Mouse (Mus musculus): Measurements from ENCODE around the gene Rnf208. TPM values are rescaled to one million over a fixed set of nuclear protein-coding genes. Genes with fewer than 3 reads are reported as not detected.
"Not testable (repeated sequence)": the region's sequence is repeated elsewhere in the genome, so short reads cannot be mapped to it uniquely, and the experiment has no call there.

Rnf208 gene
- polyA plus RNA-seq, 1 experiment from 2014 or later: 11.3 TPM

DNA sequence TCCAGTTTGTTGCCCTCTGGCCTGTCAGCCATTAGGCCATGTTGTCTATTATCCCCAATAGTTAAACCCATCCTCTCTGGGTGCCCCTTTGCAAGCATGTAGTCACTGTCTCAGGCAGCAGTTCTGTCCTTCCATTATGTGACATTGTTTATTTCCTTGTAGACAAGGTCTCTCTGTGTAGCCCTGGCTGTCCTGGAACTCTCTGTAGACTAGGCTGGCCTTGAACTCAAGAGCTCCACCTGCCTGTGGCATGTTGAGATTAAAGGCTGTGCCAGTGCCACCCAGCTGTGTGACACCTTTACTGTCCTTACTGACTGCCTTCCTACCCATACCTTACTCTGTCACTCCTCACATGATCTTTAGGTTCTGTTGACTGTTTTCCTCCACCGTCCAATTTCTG lies 10.3 kb downstream of the Rnf208 start:
- no peak overlapping the region for H3K9ac ChIP-seq (ENCODE audit: low read length)
- H3K4me3 ChIP-seq (replicated peaks; ENCODE audit: low read length): no peak overlapping the region
- no peak for ATAC-seq (ENCODE audit: insufficient read depth, low FRiP score)
- peaks cover 14% of the 10 kb centered on the region for H3K4me1 ChIP-seq (ENCODE audit: control insufficient read depth, insufficient read depth, low read length)
- no peak overlapping the region for H3K4me2 ChIP-seq (ENCODE audit: low read depth, low read length)
- WGBS: 87% methylated on average over 1 of the region's 1 CpGs
- H3K9me3 ChIP-seq (replicated peaks; ENCODE audit: control insufficient read depth, low read length): no peaks in the 10 kb centered on the region
- H3K27ac ChIP-seq (ENCODE audit: low read length): no peak overlapping the region
- peaks cover 11% of the 10 kb centered on the region for H3K36me3 ChIP-seq (ENCODE audit: control insufficient read depth, insufficient read depth, low read length)
- H3K27me3 ChIP-seq (ENCODE audit: control insufficient read depth, insufficient read depth, low read length): no peaks in the 10 kb centered on the region

GRCm38 (mm10) chr2:25255284-25255779 lies 13.3 kb downstream of the Rnf208 start, which contains the start of gene Tmem203:
Gene Tmem203, plus strand, starts transcription at chr2:25255439.
- peak within 1 kb of the TSS; percentile 85 for H3K4me3 ChIP-seq (replicated peaks; ENCODE audit: low read length)
- under 1% methylated on average over 39 of the region's 39 CpGs for WGBS
- peaks cover 14% of the 10 kb centered on the region for H3K4me1 ChIP-seq (ENCODE audit: control insufficient read depth, insufficient read depth, low read length)
- peak; percentile 81 for ATAC-seq (ENCODE audit: insufficient read depth, low FRiP score)
- peak within 1 kb of the TSS; percentile 84 for H3K9ac ChIP-seq (ENCODE audit: low read length)
- no peaks in the 10 kb centered on the region for H3K9me3 ChIP-seq (replicated peaks; ENCODE audit: control insufficient read depth, low read length)
- peak within 1 kb of the TSS; percentile 91 for H3K4me2 ChIP-seq (ENCODE audit: low read depth, low read length)
- no peaks in the 10 kb centered on the region for H3K36me3 ChIP-seq (ENCODE audit: control insufficient read depth, insufficient read depth, low read length)
- H3K27me3 ChIP-seq (ENCODE audit: control insufficient read depth, insufficient read depth, low read length): no peaks in the 10 kb centered on the region
- peak within 1 kb of the TSS; percentile 48 for H3K27ac ChIP-seq (ENCODE audit: low read length)

DNA sequence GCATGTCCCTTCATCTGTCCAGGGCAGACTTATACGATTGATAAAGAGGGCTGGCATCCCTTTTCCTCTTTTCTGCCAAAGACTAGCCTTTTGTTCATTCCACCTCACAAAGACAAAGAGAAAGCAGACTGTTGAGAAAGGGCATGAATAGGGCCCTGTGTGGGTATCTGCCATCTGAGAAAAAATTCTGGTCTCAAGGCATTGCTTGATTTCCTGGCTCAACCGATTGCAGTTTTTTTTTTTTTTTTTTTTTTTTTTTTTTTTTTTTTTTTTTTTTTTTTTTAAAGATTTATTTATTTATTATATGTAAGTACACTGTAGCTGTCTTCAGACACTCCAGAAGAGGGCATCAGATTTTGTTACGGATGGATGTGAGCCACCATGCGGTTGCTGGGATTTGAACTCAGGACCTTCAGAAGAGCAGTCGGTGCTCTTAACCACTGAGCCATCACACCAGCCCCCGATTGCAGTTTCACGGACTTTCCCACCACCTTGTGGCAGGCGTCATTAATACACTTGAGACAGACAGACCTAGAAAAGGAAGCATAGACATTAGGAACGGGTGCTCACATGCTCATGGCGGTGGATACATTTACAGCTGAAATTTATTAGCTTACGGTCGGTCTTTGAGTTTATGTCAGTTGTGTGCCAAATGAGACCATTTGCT lies 14.5 kb downstream of the Rnf208 start:
- not testable (repeated sequence) for H3K9me3 ChIP-seq (replicated peaks; ENCODE audit: control insufficient read depth, low read length); ATAC-seq (ENCODE audit: insufficient read depth, low FRiP score); H3K27ac ChIP-seq (ENCODE audit: low read length); H3K27me3 ChIP-seq (ENCODE audit: control insufficient read depth, insufficient read depth, low read length); H3K36me3 ChIP-seq (ENCODE audit: control insufficient read depth, insufficient read depth, low read length)
- H3K4me3 ChIP-seq (replicated peaks; ENCODE audit: low read length): peak overlapping the region; percentile 85
- WGBS: 56% methylated on average over 12 of the region's 12 CpGs
- H3K9ac ChIP-seq (ENCODE audit: low read length): peak overlapping the region; percentile 84; the same call in 1 of the 2 replicates
- H3K4me2 ChIP-seq (ENCODE audit: low read depth, low read length): peak overlapping the region; percentile 81
- peaks cover 14% of the 10 kb centered on the region for H3K4me1 ChIP-seq (ENCODE audit: control insufficient read depth, insufficient read depth, low read length)

- H3K9me3 ChIP-seq (replicated peaks; ENCODE audit: control insufficient read depth, low read length); ATAC-seq (ENCODE audit: insufficient read depth, low FRiP score); H3K9ac ChIP-seq (ENCODE audit: low read length); H3K27ac ChIP-seq (ENCODE audit: low read length); H3K27me3 ChIP-seq (ENCODE audit: control insufficient read depth, insufficient read depth, low read length); H3K4me3 ChIP-seq (replicated peaks; ENCODE audit: low read length); H3K4me2 ChIP-seq (ENCODE audit: low read depth, low read length); H3K36me3 ChIP-seq (ENCODE audit: control insufficient read depth, insufficient read depth, low read length): not testable (repeated sequence)
- peaks cover 14% of the 10 kb centered on the region for H3K4me1 ChIP-seq (ENCODE audit: control insufficient read depth, insufficient read depth, low read length)
- WGBS: 89% methylated on average over 5 of the region's 5 CpGs
Measured at GRCm38 (mm10) chr2:25257250-25257649, 15.2 kb downstream of the Rnf208 start.

GRCm38 (mm10) chr2:25258887-25259286 lies 16.8 kb downstream of the Rnf208 start:
- H3K9me3 ChIP-seq (replicated peaks; ENCODE audit: control insufficient read depth, low read length): no peaks in the 10 kb centered on the region

DNA sequence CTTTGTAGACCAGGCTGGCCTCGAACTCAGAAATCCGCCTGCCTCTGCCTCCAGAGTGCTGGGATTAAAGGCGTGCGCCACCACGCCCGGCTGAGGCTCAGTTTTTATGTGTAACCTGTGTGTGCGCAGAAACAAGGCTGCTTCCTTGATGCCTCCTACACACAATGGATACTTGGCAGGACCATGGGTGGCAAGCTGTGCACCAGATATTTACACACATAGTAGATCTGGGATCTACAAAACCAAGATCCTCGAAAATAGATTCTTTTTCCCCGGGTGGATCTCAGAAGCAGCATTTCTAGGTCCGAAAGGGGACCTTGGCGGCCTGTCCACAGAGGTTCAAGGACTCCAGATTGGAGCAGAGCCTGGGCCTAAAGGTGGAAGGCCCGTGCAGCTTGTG lies 19.8 kb downstream of the Rnf208 start:
- Histone ChIP-seq H3K36me3 (ENCODE audit: control insufficient read depth, insufficient read depth, low read length) (no peaks in the 10 kb centered on the region), H3K9me3 (replicated peaks; ENCODE audit: control insufficient read depth, low read length) (no peaks in the 10 kb centered on the region), H3K4me2 (ENCODE audit: low read depth, low read length) (peak overlapping the region; percentile 85), H3K9ac (ENCODE audit: low read length) (peak overlapping the region; percentile 76), H3K4me1 (ENCODE audit: control insufficient read depth, insufficient read depth, low read length) (peaks cover 25% of the 10 kb centered on the region), H3K4me3 (replicated peaks; ENCODE audit: low read length) (peak overlapping the region; percentile 72), H3K27me3 (ENCODE audit: control insufficient read depth, insufficient read depth, low read length) (peaks cover 7% of the 10 kb centered on the region; the same call in 1 of the 2 replicates), H3K27ac (ENCODE audit: low read length) (peak overlapping the region; percentile 83)
- no peak for ATAC-seq (ENCODE audit: insufficient read depth, low FRiP score)
- WGBS: 46% methylated on average over 12 of the region's 12 CpGs

More at GRCm38 (mm10) chr2:25258887-25259286, 16.8 kb downstream of the Rnf208 start:
- Histone ChIP-seq H3K4me1 (ENCODE audit: control insufficient read depth, insufficient read depth, low read length) (peaks cover 21% of the 10 kb centered on the region), H3K27me3 (ENCODE audit: control insufficient read depth, insufficient read depth, low read length) (peaks cover 2% of the 10 kb centered on the region; the same call in 1 of the 2 replicates), H3K4me3 (replicated peaks; ENCODE audit: low read length) (no peak overlapping the region), H3K4me2 (ENCODE audit: low read depth, low read length) (no peak overlapping the region), H3K27ac (ENCODE audit: low read length) (no peak overlapping the region), H3K9ac (ENCODE audit: low read length) (no peak overlapping the region), H3K36me3 (ENCODE audit: control insufficient read depth, insufficient read depth, low read length) (no peaks in the 10 kb centered on the region)
- 58% methylated on average over 2 of the region's 2 CpGs for WGBS
- ATAC-seq (ENCODE audit: insufficient read depth, low FRiP score): no peak

GRCm38 (mm10) chr2:25262291-25262767 lies 20.3 kb downstream of the Rnf208 start, which contains the start of gene Tprn:
Gene Tprn, plus strand, starts transcription at chr2:25262618.
- Histone ChIP-seq H3K4me2 (ENCODE audit: low read depth, low read length) (peak within 1 kb of the TSS; percentile 85), H3K4me3 (replicated peaks; ENCODE audit: low read length) (peak within 1 kb of the TSS; percentile 72), H3K27me3 (ENCODE audit: control insufficient read depth, insufficient read depth, low read length) (peaks cover 7% of the 10 kb centered on the region; the same call in 1 of the 2 replicates), H3K9ac (ENCODE audit: low read length) (peak within 1 kb of the TSS; percentile 82), H3K4me1 (ENCODE audit: control insufficient read depth, insufficient read depth, low read length) (peaks cover 29% of the 10 kb centered on the region), H3K27ac (ENCODE audit: low read length) (peak within 1 kb of the TSS; percentile 83), H3K36me3 (ENCODE audit: control insufficient read depth, insufficient read depth, low read length) (no peaks in the 10 kb centered on the region), H3K9me3 (replicated peaks; ENCODE audit: control insufficient read depth, low read length) (no peaks in the 10 kb centered on the region)
- peak; percentile 96 for ATAC-seq (ENCODE audit: insufficient read depth, low FRiP score)
- under 1% methylated on average over 39 of the region's 39 CpGs for WGBS

GRCm38 (mm10) chr2:25262795-25263622 lies 21.0 kb downstream of the Rnf208 start:
- ATAC-seq (ENCODE audit: insufficient read depth, low FRiP score): no peak
- Histone ChIP-seq H3K27ac (ENCODE audit: low read length) (peak overlapping the region; percentile 60), H3K27me3 (ENCODE audit: control insufficient read depth, insufficient read depth, low read length) (peaks cover 7% of the 10 kb centered on the region; the same call in 1 of the 2 replicates), H3K4me2 (ENCODE audit: low read depth, low read length) (peak overlapping the region; percentile 85), H3K9ac (ENCODE audit: low read length) (peak overlapping the region; percentile 82), H3K4me3 (replicated peaks; ENCODE audit: low read length) (peak overlapping the region; percentile 72), H3K4me1 (ENCODE audit: control insufficient read depth, insufficient read depth, low read length) (peaks cover 36% of the 10 kb centered on the region), H3K9me3 (replicated peaks; ENCODE audit: control insufficient read depth, low read length) (no peaks in the 10 kb centered on the region), H3K36me3 (ENCODE audit: control insufficient read depth, insufficient read depth, low read length) (no peaks in the 10 kb centered on the region)
- under 1% methylated on average over 82 of the region's 82 CpGs for WGBS

Measured in stomach, embryonic 16.5 days (tissue).